Mouse (Mus musculus) embryonic facial prominence, embryonic 15.5 days (tissue): Measurements from ENCODE around the gene Erg. TPM values are rescaled to one million over a fixed set of nuclear protein-coding genes. Genes with fewer than 3 reads are reported as not detected.

Source experiments
- polyA plus RNA-seq: library from polyadenylated mRNA; unstranded; fragments of >200 nt; fragmentation: Nextera tagmentation; extraction: Ambion mirVana; gene quantifications from 2 replicates; pipeline ENCODE4 v1.2.1, GENCODE M21; 2015

The Erg gene
- polyA plus RNA-seq, 1 experiment from 2014 or later = 17.7 TPM

Other genes starting within 250 kb of the Erg start
- 84.3 and 92.0 TPM in 2 replicates for gene Ets2, start 115.5 kb upstream of the Erg start, polyA plus RNA-seq